Mouse (Mus musculus) G1E (cell line): ENCODE data around the gene Tbc1d10a.

Experiments
- CTCF ChIP-seq: IDR thresholded peaks from 2 replicates; pipeline ENCODE4 v1.5.1; 2012; ENCODE audit warnings: low read depth, low read length, inconsistent platforms, mixed read lengths
- GATA1 ChIP-seq: IDR thresholded peaks from 2 replicates; pipeline ENCODE4 v1.6.1; 2012; ENCODE audit warnings: borderline replicate concordance, low read length, inconsistent platforms, mixed read lengths
- GATA2 ChIP-seq: IDR thresholded peaks from 2 replicates; pipeline ENCODE4 v1.6.1; 2012; ENCODE audit warnings: low read depth, low read length, inconsistent platforms, borderline replicate concordance
- POLR2AphosphoS5 ChIP-seq: IDR thresholded peaks from 2 replicates; pipeline ENCODE4 v1.6.1; 2012; ENCODE audit warnings: low read depth, low read length, inconsistent platforms; ENCODE audit not compliant: insufficient replicate concordance
- TAL1 ChIP-seq: conservative IDR thresholded peaks from 2 replicates; pipeline ENCODE4 v1.6.1; 2012; ENCODE audit warnings: low read depth, low read length, inconsistent platforms, mixed read lengths

DNA sequence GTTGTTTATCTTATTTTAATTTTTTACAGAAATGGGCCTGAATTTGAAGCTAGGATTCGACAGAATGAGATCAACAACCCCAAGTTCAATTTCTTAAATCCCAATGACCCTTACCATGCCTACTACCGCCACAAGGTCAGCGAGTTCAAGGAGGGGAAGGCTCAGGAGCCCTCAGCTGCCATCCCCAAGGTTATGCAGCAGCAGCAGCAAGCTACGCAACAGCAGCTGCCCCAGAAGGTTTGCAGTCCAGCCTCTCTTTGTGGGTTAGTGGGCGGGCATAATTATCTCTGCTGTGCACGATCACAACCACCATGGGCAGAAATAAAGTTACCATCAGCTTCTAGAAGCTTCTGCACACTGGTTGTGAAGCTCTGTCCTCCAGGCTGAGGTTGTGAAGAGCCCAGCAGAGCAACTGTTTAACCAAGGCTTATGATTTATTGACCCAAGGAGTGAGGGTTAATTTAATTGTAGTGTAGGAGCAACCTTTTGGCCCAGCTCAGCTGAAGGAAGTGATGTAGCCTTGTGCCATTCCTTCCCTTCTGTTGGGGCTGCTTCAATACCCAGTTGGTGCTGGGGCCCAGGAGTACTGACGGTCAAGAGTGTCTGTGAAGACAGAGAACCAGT, 20.0 kb upstream of the Tbc1d10a start:
- TF ChIP-seq CTCF (no peak), GATA1 (no peak), TAL1 (no peak), POLR2AphosphoS5 (no peak), GATA2 (no peak)
